Mouse (Mus musculus): ENCODE results near the gene Dock1.

- TF ChIP-seq CTCF (IDR thresholded peaks at IDR 0.05; ENCODE audit: insufficient read depth, low read depth, low read length) (no peak), POLR2A (IDR thresholded peaks at IDR 0.05; ENCODE audit: insufficient read depth, low read depth, low read length) (no peak)
Measured at GRCm38 (mm10) chr7:134693325-134693724, 22.9 kb downstream of the Dock1 start.
